Mouse (Mus musculus) olfactory bulb, adult 2 months (tissue): ENCODE measurements around the gene Ola1. TPM values are rescaled to one million over a fixed set of nuclear protein-coding genes. Genes with fewer than 3 reads are reported as not detected.

Experiments
- H3K27ac ChIP-seq: fragments of 200-500 bp; 2 replicates; pipeline ENCODE4 v1.5.1; 2012; ENCODE audit warnings: low read depth, low read length; ENCODE audit not compliant: insufficient read depth
- H3K4me1 ChIP-seq: fragments of 200-500 bp; 2 replicates; pipeline ENCODE4 v1.6.1; 2012; ENCODE audit warnings: low read length; ENCODE audit not compliant: control insufficient read depth, insufficient read depth
- H3K4me3 ChIP-seq: fragments of 200-500 bp; 2 replicates; pipeline ENCODE4 v1.5.1; 2012; ENCODE audit warnings: mild to moderate bottlenecking, low read depth, low read length, moderate library complexity; ENCODE audit not compliant: insufficient read depth
- CTCF ChIP-seq: fragments of 200-500 bp; IDR thresholded peaks from 2 replicates; pipeline ENCODE4 v1.5.1; 2012; ENCODE audit warnings: low read depth, mild to moderate bottlenecking, low read length, moderate library complexity; ENCODE audit not compliant: insufficient read depth
- POLR2A ChIP-seq: fragments of 200-500 bp; IDR thresholded peaks from 2 replicates; pipeline ENCODE4 v1.6.1; 2012; ENCODE audit warnings: mild to moderate bottlenecking, low read depth, low read length, moderate library complexity; ENCODE audit not compliant: insufficient read depth
- WGBS: fragments of 180-500 bp; shearing (Covaris S2); methylation state at CpG from one replicate; pipeline ENCODE4 v1.1.7; 2018; 5-methylcytosine and 5-hydroxymethylcytosine counted together
- polyA plus RNA-seq: library from polyadenylated mRNA; stranded (reverse); fragments of >200 nt; gene quantifications from 2 replicates; pipeline ENCODE4 v1.2.4, GENCODE M21; 2012; ENCODE audit warnings: low replicate concordance; ENCODE audit not compliant: missing spikeins, insufficient read depth, insufficient read length

Ola1 gene
- polyA plus RNA-seq, 1 experiment = 370 TPM

- Histone ChIP-seq H3K4me3 (no peak overlapping the region), H3K27ac (no peak overlapping the region; the same call in 1 of the 2 replicates), H3K4me1 (peaks cover 9% of the 10 kb centered on the region)
- 59% methylated on average over 24 of the region's 24 CpGs for WGBS
- no peak for TF ChIP-seq CTCF
- no peak for TF ChIP-seq POLR2A
Measured at GRCm38 (mm10) chr2:73047061-73047741, 171.5 kb downstream of the Ola1 start.

GRCm38 (mm10) chr2:73046576-73046975 lies 172.1 kb downstream of the Ola1 start:
- WGBS = 45% methylated on average over 10 of the region's 10 CpGs
- peaks cover 9% of the 10 kb centered on the region for H3K4me1 ChIP-seq
- no peak for TF ChIP-seq CTCF
- H3K27ac ChIP-seq = no peak overlapping the region
- no peak overlapping the region for H3K4me3 ChIP-seq

- no peak overlapping the region for H3K4me3 ChIP-seq
- TF ChIP-seq CTCF = no peak
- no peak for TF ChIP-seq POLR2A
- WGBS = 82% methylated on average over 5 of the region's 5 CpGs
- peaks cover 9% of the 10 kb centered on the region for H3K4me1 ChIP-seq
- no peak overlapping the region for H3K27ac ChIP-seq
Measured at GRCm38 (mm10) chr2:73045505-73045904, 173.2 kb downstream of the Ola1 start.

Other genes with a start within 250 kb of the Ola1 start
- 200 TPM in 1 of 2 replicates, not detected in the other for gene Sp3, start 238.5 kb downstream of the Ola1 start, polyA plus RNA-seq
- gene Gm11084, start 232.2 kb downstream of the Ola1 start, polyA plus RNA-seq = not detected in 2 replicates
- gene Sp9, start 53.0 kb upstream of the Ola1 start, polyA plus RNA-seq = not detected in 2 replicates
- not detected in 2 replicates for gene Scrn3, start 93.7 kb upstream of the Ola1 start, polyA plus RNA-seq
- not detected in 2 replicates for gene Cir1, start 93.8 kb upstream of the Ola1 start, polyA plus RNA-seq
- not detected in 2 replicates for gene Gpr155, start 167.6 kb upstream of the Ola1 start, polyA plus RNA-seq